In the genomic region with DNA sequence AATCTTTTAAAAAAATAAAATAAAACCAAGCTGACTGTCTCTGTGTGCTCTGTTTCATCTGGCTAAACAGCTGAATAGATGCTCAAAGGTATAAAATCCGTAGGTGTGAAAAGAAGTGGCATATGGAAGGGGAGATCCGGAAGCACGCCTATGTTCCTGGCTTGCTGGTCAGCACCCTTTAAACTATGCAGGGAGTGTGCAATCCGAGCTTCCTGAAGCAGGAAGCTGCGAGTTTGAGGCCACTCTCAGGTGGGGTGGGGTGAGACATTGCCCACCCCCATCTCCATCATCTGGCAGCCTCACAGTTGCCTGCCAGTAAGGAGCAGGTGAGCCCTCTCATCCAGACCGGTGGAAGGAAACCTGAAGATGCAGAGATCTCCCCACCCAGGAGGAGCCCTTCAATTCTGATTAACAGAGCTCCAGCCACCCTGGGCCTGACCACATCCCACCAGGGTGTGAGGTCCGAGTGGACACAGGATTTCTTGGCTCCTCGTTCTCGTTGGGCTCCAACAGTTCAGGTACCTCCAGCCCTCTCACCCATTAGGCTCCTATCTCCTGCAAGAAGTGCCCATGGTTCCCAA, we compare ENCODE assay signal across 8 mouse cellular contexts. TPM values are rescaled to one million over a fixed set of nuclear protein-coding genes. Genes with fewer than 3 reads are reported as not detected.
A peak's percentile ranks its signal among the peaks of the same experiment; 100 is the strongest.
DNase-seq lines count a peak whose midpoint lies in the region; ATAC-seq and TF ChIP-seq lines count a peak whose summit lies in the region.

A gene (plus strand): TSS at position 557 of the 581 bp plus-strand sequence.

- H3K27me3 ChIP-seq in kidney, embryonic 14.5 days (ENCODE audit: control insufficient read depth, insufficient read depth, low read length), result no peaks in the 10 kb centered on the region
- H3K27me3 ChIP-seq in hindbrain, embryonic 14.5 days (ENCODE audit: control insufficient read depth, insufficient read depth, low read length), result no peaks in the 10 kb centered on the region
- peaks cover 4% of the 10 kb centered on the region for H3K27me3 ChIP-seq in midbrain, embryonic 12.5 days

- peak within 1 kb of the TSS; percentile 64 for H3K4me3 ChIP-seq in kidney, embryonic 14.5 days (ENCODE audit: low read length)
- H3K4me3 ChIP-seq in bone marrow macrophage, adult 2 months (ENCODE audit: insufficient read depth, low read length), result peak within 1 kb of the TSS; percentile 83
- H3K4me3 ChIP-seq in hindbrain, embryonic 14.5 days (replicated peaks; ENCODE audit: low read length), result peak within 1 kb of the TSS; percentile 37
- peak within 1 kb of the TSS; percentile 62 for H3K4me3 ChIP-seq in midbrain, embryonic 12.5 days

- no peak for DNase-seq in kidney, postnatal 36 days
- no peak for DNase-seq in hindbrain, embryonic 14.5 days (ENCODE audit: low spot score)
- no peak for DNase-seq in cerebellum, adult 8-10 months
- no peak for DNase-seq in spleen, postnatal 36 days (ENCODE audit: low spot score in 2 of 2)
- DNase-seq in gastrocnemius, postnatal 36 days, result no peak

- H3K36me3 ChIP-seq in kidney, embryonic 14.5 days (ENCODE audit: control insufficient read depth, insufficient read depth, low read length), result peaks cover 20% of the 10 kb centered on the region
- H3K36me3 ChIP-seq in hindbrain, embryonic 14.5 days (replicated peaks; ENCODE audit: control insufficient read depth, insufficient read depth), result no peaks in the 10 kb centered on the region
- H3K36me3 ChIP-seq in midbrain, embryonic 12.5 days, result peaks cover 19% of the 10 kb centered on the region

- TF ChIP-seq POLR2A in bone marrow macrophage, adult 2 months (IDR thresholded peaks at IDR 0.05; ENCODE audit: borderline replicate concordance, low read depth, low read length), result no peak

- peak within 1 kb of the TSS; percentile 79 for H3K4me2 ChIP-seq in kidney, embryonic 14.5 days (replicated peaks; ENCODE audit: low read depth, low read length)
- peak within 1 kb of the TSS; percentile 71 for H3K4me2 ChIP-seq in hindbrain, embryonic 14.5 days (replicated peaks)
- peak within 1 kb of the TSS; percentile 82 for H3K4me2 ChIP-seq in midbrain, embryonic 12.5 days (replicated peaks)

- H3K27ac ChIP-seq in kidney, embryonic 14.5 days (ENCODE audit: low read depth, low read length), result peak within 1 kb of the TSS; percentile 98
- H3K27ac ChIP-seq in bone marrow macrophage, adult 2 months (ENCODE audit: insufficient read depth, low read depth, low read length), result peak within 1 kb of the TSS; percentile 85
- peak within 1 kb of the TSS; percentile 93 for H3K27ac ChIP-seq in hindbrain, embryonic 14.5 days
- peak within 1 kb of the TSS; percentile 96 for H3K27ac ChIP-seq in midbrain, embryonic 12.5 days (replicated peaks)

- intact Hi-C loops in gastrocnemius, postnatal 36 days (cut with DNase I), result no loop called here

- H3K4me1 ChIP-seq in kidney, embryonic 14.5 days (ENCODE audit: control insufficient read depth, insufficient read depth, low read length), result peaks cover 15% of the 10 kb centered on the region
- peaks cover 5% of the 10 kb centered on the region for H3K4me1 ChIP-seq in bone marrow macrophage, adult 2 months (ENCODE audit: control insufficient read depth, insufficient read depth, low read length)
- peaks cover 9% of the 10 kb centered on the region for H3K4me1 ChIP-seq in hindbrain, embryonic 14.5 days (replicated peaks; ENCODE audit: control insufficient read depth, insufficient read depth, low read length)
- H3K4me1 ChIP-seq in midbrain, embryonic 12.5 days, result peaks cover 30% of the 10 kb centered on the region

- no peaks in the 10 kb centered on the region for H3K9me3 ChIP-seq in kidney, embryonic 14.5 days (ENCODE audit: control insufficient read depth, low read length)
- no peaks in the 10 kb centered on the region for H3K9me3 ChIP-seq in hindbrain, embryonic 14.5 days (ENCODE audit: control insufficient read depth, low read length)
- H3K9me3 ChIP-seq in midbrain, embryonic 12.5 days, result no peaks in the 10 kb centered on the region

- peak; percentile 40 for ATAC-seq in kidney, embryonic 14.5 days (ENCODE audit: low FRiP score, low TSS enrichment)
- peak; percentile 42; the same call in 1 of the 2 replicates for ATAC-seq in hindbrain, embryonic 14.5 days (ENCODE audit: low FRiP score)
- ATAC-seq in midbrain, embryonic 12.5 days (ENCODE audit: low FRiP score, low read depth), result no peak

- TF ChIP-seq CTCF in bone marrow macrophage, adult 2 months (IDR thresholded peaks at IDR 0.05; ENCODE audit: low read depth, low read length), result no peak

- WGBS in kidney, embryonic 14.5 days, result 18% methylated on average over 9 of the region's 9 CpGs
- WGBS in hindbrain, embryonic 14.5 days, result 31% methylated on average over 9 of the region's 9 CpGs
- 23% methylated on average over 9 of the region's 9 CpGs for WGBS in midbrain, embryonic 12.5 days

- H3K9ac ChIP-seq in kidney, embryonic 14.5 days (ENCODE audit: low read depth, low read length), result peak within 1 kb of the TSS; percentile 74
- H3K9ac ChIP-seq in hindbrain, embryonic 14.5 days, result peak within 1 kb of the TSS; percentile 66
- H3K9ac ChIP-seq in midbrain, embryonic 12.5 days (replicated peaks), result peak within 1 kb of the TSS; percentile 72

RNA-seq across cellular contexts. Expression of the gene that starts here (rescaled TPM):
- polyA plus RNA-seq in kidney, embryonic 14.5 days (2014; fragmentation: Nextera tagmentation; extraction: Ambion mirVana), result 27.3 and 31.7 TPM in 2 replicates
- 15.6 and 18.3 TPM in 2 replicates for polyA plus RNA-seq in bone marrow macrophage, adult 2 months (2012; ENCODE audit: insufficient read depth, insufficient read length, missing spikeins)
- polyA plus RNA-seq in hindbrain, embryonic 14.5 days (2014; fragmentation: Nextera tagmentation; extraction: Ambion mirVana), result 3.7 and 4.0 TPM in 2 replicates
- polyA plus RNA-seq in midbrain, embryonic 12.5 days (2016; fragmentation: Nextera tagmentation; extraction: Ambion mirVana), result 33.2 and 38.3 TPM in 2 replicates
- under 1 TPM; 0.62 to 0.69 TPM for total RNA-seq in gastrocnemius, postnatal 36 days (2021)
